Mouse (Mus musculus): Measurements from ENCODE around the gene Slc7a1.

DNA sequence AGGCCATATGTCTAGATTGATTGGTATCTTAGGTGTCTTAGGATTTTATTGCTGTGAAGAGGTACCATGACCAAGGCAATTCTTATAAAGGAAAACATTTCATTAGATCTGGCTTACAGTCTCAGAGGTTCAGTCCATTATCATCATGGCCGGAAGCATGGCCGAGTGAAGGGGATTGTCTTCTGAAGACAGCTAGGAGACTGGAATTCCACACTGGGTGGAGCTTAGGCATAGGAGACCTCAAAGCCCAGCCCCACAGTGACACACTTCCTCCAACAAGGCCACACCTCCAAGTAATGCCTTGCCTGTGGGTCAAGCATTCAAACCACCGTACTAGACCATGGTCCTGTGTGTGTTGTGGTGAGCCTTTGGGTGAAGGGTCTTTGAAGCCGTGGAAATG, 12.8 kb upstream of the Slc7a1 start:
- no peak for TF ChIP-seq CTCF (IDR thresholded peaks at IDR 0.05; ENCODE audit: insufficient read depth, low read length)
- no peak for TF ChIP-seq POLR2A (IDR thresholded peaks at IDR 0.05; ENCODE audit: borderline replicate concordance, extremely low read depth, low read depth, low read length)

Data from lung, adult 2 months (tissue).